Mouse (Mus musculus) left cerebral cortex, adult 6 months (tissue): ENCODE results near the gene Ppp1r14d. TPM values are rescaled to one million over a fixed set of nuclear protein-coding genes. Genes with fewer than 3 reads are reported as not detected.

ENCODE experiments used
- long read RNA-seq, 2 experiments: library from polyadenylated mRNA; unstranded; transcript quantifications; one replicate each; pipeline ENCODE4 v2.0.0; 2019 to 2020
- polyA plus RNA-seq: library from polyadenylated mRNA; unstranded; fragments of <200 nt; fragmentation: Nextera tagmentation; gene quantifications from 2 replicates; pipeline ENCODE4 v1.2.3, GENCODE M21; 2021

Ppp1r14d gene
- polyA plus RNA-seq, result not detected in 2 replicates
- long read RNA-seq, experiment 1, result 0 reads
- long read RNA-seq, experiment 2, result 0 reads

DNA sequence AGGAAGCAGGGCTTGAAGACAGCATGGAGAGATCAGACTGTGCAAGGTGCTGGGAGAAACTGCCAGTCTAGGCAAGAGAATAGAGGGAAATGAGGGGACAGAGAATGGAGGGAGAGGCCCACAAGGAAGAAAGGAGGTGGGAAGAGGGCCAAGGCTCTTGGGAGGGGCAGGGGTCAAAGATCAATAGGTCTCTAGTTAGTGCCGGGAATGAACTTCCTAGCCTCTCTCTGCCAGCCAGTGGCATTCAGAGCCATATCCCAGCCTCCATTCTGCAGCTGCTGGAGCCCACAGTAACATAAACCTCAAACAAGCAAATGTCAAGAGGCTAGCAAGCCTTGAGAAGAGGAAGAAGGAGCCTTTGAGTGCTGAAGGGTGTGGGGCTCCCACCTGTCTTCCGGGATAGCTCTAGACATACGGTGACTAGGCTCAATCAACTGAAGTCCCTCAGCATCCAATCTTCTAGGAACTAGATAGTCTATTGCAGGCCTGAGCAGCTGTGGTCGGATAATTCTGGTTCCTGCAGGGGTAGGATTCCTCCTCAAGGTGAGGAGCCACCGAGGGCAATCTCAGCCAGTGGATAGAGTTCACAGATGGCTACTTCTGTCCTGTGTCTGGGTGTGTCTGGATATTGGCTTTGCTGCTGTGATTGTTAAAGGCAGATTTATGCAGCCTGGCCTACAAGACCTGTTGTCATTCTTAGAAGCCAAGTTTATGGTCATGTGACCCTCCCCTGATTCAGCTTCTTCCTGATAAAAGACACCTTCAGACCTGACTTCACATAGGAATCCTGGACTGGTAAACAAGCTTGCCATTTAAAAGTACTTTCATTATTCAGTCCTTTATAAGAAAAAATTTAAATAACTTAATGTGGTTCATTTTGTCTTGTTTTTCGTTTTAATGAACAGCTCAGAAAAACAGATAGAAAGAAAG is at the start of gene Ppp1r14d:
TSS of gene Ppp1r14d (minus strand) at position 132 of the 930 bp plus-strand sequence.

DNA sequence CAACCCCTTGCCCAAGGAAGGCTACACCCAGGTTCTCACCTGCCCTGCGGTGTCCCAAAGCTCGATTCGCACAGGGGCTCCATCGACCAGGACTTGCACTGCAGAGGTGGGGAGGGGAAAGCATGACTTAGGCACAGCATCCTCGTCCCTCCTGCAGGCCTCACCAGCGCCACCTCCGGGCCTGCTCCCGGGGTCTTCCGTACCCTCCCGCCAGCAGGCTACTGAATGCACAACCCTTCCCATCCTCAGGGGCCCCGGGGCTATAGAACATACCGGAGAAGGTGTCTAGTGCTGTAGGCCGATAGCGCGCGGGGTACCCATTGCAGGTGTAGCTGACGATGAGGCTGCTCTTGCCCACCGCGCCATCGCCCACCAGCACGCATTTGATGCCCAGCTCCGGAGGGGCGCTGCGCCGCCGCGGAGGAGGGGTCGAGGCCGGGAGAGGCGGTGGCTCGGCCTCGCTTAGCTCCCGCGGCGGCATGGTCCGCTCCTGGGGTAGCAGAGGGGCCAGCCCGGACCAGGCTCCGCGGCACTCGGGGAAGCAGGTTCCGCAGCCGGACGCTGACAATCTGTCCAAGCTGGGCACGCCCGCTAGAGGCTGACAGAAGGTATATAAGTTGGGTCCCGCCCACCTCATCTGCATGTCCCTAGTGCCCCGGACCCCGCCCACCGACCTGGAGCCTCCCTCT is 41.1 kb upstream of the Ppp1r14d start, which contains the start of gene Rhov:
TSS of gene Rhov (minus strand) at position 630 of the 689 bp plus-strand sequence.

DNA sequence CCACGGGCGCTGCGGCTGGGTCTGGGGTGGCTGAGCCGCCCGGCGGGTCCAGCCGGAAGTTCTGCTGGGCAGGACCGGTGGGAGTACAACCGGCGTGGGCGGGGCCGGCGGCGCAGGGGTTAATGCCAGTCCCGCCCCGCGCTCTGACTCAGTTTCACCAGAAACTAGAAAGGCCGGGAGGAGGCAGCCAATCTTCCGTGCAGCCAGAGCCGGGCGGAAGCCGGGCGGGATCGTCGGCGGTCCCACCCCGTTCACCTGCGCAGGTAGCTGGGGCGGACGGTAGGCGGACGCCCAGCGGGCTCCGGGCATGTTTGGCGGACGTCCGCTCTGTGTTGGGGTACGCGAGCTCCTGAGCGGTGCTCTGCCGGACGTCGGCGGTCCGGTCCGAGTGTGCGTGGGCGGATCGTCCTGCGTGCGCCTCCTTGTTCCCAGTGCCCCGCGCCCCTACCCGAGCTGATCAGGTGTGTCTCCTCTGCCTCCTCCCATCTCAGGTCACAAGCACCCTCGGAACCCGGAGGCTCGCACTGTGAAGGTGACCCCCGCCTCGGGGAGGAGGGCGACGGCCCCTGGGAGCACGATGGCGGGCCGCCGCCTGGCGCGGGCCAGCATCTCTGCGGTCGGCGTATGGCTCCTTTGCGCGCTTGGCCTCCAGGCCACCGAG is 7.6 kb upstream of the Ppp1r14d start, which contains the start of gene Spint1:
TSS of gene Spint1 (plus strand) at position 153 of the 661 bp plus-strand sequence.

DNA sequence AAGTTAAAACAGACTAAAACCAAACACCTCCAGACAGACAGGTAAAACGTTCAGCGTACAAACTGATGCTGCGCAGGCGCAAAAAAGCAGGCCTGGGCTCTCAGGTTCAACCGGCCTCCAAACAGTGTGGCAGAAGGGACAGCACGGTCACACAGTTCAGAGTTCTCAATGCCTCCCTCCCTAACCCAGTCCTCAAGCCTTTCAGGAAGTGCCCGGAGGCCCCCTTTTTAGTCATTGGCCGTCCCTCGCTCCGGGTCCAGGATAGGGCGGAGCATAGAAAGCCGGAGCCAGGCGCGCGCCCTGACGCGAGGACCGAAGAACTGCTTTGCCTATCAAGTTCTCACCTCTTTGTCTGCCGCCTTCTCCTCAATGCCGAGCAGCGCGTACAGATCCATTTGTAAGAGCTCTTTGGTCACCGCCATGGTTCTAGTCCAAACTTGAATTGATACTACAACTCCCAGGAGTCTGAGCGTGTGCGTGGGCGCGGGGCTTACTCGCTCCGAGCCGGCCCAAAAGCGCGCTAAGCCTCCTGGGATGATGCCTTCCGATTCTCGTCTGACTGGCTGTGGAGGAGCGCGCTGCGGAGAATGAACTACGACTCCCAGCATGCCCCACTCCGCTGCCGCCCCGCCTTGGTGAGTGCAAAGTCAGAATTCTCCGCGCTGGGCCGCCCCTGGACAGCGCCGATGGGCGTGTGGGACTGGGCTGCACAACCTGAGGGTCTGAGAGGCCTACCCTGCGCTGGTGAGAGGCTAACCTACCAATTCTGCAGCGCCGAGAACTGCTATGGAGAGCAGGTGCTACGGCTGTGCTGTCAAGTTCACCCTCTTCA is 21.1 kb downstream of the Ppp1r14d start, which contains the start of the genes Zfyve19 and Dnajc17:
TSS of gene Zfyve19 (plus strand) at position 274 of the 832 bp plus-strand sequence.
TSS of gene Dnajc17 (minus strand) at position 452 of the 832 bp plus-strand sequence.

DNA sequence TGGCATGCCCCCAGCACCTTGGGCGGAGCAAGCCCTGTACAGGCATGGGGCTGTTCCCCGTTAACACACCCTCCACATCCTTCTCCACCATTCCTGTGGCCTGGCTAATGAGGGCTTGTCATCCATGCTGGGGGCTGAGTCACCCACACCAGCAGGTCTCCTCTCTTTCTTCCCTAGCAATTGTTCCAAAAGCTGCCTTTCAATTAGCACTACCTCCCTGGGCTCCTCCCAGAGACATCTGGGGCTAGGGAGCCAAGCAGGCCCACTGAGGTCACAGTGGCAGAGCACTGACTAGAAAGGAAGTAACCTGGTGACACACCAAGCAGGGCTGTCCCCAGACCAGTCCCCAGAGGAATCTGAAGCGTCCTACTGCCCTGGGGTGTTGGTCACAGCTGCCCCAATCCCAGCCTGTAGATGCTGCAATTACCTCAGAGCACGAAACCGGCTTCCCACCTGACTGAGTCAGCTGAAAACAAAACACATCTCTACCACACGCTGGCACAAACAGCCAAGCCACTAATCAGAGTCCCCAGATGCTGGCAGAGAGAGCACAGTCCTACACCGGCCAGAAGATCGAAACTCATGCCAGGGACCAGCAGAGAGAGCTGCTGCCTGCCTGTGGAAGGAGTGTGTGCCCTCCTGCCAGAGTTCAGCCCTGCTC is 55.6 kb downstream of the Ppp1r14d start, which contains the start of gene Gm14137:
TSS of gene Gm14137 (plus strand) at position 519 of the 661 bp plus-strand sequence.

Other genes starting within 250 kb of the Ppp1r14d start
- gene Ccdc32, start 200.5 kb downstream of the Ppp1r14d start, polyA plus RNA-seq, result 79.3 and 95.9 TPM in 2 replicates
- gene Rpusd2, start 195.1 kb downstream of the Ppp1r14d start, polyA plus RNA-seq, result 5.7 and 6.7 TPM in 2 replicates
- gene Knl1, start 182.8 kb downstream of the Ppp1r14d start, polyA plus RNA-seq, result 0.04 and 0.21 TPM in 2 replicates
- gene Rad51, start 117.1 kb downstream of the Ppp1r14d start, polyA plus RNA-seq, result 0.80 TPM in 2 replicates
- gene Rmdn3, start 72.9 kb downstream of the Ppp1r14d start, polyA plus RNA-seq, result 35.9 and 39.0 TPM in 2 replicates
- gene Gchfr, start 62.1 kb downstream of the Ppp1r14d start, polyA plus RNA-seq, result 2.9 and 3.3 TPM in 2 replicates
- 0.05 TPM in 1 of 2 replicates, not detected in the other for gene Gm14137, start 55.4 kb downstream of the Ppp1r14d start, polyA plus RNA-seq
- gene Zfyve19, start 21.3 kb downstream of the Ppp1r14d start, polyA plus RNA-seq, result 32.0 and 32.8 TPM in 2 replicates
- 15.1 and 16.7 TPM in 2 replicates for gene Dnajc17, start 21.1 kb downstream of the Ppp1r14d start, polyA plus RNA-seq
- gene Spint1, start 7.5 kb upstream of the Ppp1r14d start, polyA plus RNA-seq, result 1.9 and 2.4 TPM in 2 replicates
- 11.9 and 13.8 TPM in 2 replicates for gene Rhov, start 41.4 kb upstream of the Ppp1r14d start, polyA plus RNA-seq
- gene Vps18, start 58.8 kb upstream of the Ppp1r14d start, polyA plus RNA-seq, result 16.4 TPM in 2 replicates
- 0.56 and 0.72 TPM in 2 replicates for gene Dll4, start 95.9 kb upstream of the Ppp1r14d start, polyA plus RNA-seq
- 14.6 and 19.3 TPM in 2 replicates for gene Chac1, start 121.3 kb upstream of the Ppp1r14d start, polyA plus RNA-seq
- 1.3 and 1.8 TPM in 2 replicates for gene Ino80, start 247.8 kb upstream of the Ppp1r14d start, polyA plus RNA-seq